Mouse (Mus musculus) fibroblast of lung, adult 2 months (primary cell): ENCODE measurements around the gene Slc26a9.

Experiments
- DNase-seq: peaks from one replicate; pipeline ENCODE4 v3.0.0-alpha.2; 2011; ENCODE audit warnings: low read depth

Slc26a9 gene

GRCm38 (mm10) chr1:131743868-131744464 lies at the start of gene Slc26a9:
Slc26a9 (plus strand) TSS chr1:131744022.
- no peak for DNase-seq

DNA sequence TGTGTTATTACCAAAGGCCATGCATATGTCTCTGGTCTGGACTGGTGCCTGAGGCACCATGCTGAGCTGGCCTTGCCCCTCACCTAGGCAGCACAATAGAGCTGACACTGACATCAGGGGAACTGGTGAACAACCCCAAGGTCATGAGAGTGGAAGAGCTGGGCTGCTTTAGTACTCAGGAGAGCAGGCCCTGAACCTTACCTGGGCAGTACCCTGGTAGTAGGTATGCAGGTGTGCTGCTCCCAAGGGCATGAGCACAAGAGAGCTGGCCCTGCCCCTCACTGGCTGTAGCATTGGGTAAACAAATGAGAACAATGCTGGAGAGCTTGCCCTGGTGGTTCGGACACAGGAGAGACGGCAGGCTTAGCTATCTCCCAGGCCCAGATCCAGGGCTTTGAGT lies 48.5 kb upstream of the Slc26a9 start:
- DNase-seq, result no peak

- no peak for DNase-seq
These were observed 47.5 kb upstream of the Slc26a9 start for GRCm38 (mm10) chr1:131696325-131696724.

GRCm38 (mm10) chr1:131698770-131699169 lies 45.1 kb upstream of the Slc26a9 start:
- DNase-seq, result no peak

DNA sequence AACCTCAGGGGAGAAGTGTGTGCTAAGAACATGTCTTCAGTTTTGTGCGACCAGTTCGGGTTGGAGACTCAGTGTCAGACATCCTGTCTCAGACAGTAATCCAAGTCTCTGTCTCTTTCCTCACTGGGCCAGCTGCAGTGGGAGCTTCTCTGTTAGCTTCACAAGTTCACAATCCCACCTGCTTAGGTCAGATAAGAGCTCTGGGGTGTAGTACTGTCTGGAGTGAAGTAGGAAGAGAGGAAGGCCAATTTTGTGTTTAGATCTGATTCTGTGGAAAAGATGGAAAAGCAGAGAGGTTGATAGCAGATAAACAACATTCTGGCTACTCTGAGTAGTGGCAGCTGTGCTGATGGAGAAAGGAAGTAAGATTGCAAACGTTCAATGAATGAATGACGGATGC lies 44.2 kb upstream of the Slc26a9 start:
- no peak for DNase-seq

DNA sequence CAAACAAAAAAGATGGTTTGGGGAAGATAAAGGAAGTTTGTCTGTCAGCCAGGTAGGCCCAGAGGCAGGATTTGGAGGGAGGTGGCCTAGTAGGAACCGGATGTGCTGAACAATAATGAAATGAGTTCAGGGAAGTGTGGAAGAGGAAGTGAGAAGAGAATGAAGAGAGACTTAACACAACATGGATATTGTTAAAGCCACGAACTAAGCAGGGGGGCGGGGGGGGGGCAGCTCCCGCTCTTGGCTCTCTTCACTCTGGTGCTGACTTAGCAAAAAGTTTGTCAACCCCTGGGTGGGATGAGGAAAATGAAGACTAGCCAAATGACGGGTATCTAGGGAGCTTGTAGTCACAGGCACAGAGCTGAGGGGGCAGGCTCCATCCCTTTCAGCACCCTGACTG lies 43.4 kb upstream of the Slc26a9 start:
- DNase-seq, result no peak

DNA sequence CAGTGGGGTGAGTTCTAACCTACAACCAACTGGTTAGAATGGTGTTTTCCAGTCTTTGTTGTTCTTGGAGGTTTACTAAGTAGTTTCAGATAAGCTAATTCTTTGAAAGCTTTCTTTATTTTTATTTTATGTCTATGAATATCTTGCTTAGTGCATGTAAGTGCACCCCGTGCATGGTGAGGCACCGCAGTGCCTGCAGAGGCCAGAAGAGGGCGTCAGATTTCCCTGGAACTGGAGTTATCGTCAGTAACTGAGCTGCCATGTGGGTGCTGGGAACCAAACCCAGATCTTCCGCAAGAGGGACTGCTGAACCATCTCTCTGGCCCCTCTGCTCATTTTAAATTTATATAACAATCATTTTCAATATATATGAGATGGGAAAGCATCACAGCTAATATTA lies 42.4 kb upstream of the Slc26a9 start:
- no peak for DNase-seq

GRCm38 (mm10) chr1:131702094-131702766 lies 41.6 kb upstream of the Slc26a9 start:
- DNase-seq, result no peak

DNA sequence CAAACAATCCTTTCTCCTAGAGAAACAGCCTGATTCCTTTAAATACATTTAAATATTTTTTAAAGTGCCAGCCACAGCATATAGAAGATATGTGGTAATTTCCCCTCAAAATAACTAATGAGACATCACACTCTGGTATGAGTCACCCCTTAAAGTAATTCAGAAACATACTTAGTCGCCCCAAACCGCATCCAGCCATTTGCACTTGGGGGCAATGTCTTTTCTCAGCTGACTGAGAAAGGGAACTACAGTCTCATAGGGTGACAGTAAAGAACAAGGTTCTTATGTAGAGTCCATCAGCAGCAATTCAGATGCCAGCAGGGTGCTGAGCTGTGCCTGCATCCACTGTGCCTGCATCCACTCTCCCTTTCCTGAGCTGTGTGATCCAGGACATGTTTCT lies 40.3 kb upstream of the Slc26a9 start:
- DNase-seq, result no peak

- no peak for DNase-seq
These were observed 35.5 kb upstream of the Slc26a9 start for GRCm38 (mm10) chr1:131708338-131708737.

GRCm38 (mm10) chr1:131711518-131711917 lies 32.3 kb upstream of the Slc26a9 start:
- DNase-seq, result no peak

DNA sequence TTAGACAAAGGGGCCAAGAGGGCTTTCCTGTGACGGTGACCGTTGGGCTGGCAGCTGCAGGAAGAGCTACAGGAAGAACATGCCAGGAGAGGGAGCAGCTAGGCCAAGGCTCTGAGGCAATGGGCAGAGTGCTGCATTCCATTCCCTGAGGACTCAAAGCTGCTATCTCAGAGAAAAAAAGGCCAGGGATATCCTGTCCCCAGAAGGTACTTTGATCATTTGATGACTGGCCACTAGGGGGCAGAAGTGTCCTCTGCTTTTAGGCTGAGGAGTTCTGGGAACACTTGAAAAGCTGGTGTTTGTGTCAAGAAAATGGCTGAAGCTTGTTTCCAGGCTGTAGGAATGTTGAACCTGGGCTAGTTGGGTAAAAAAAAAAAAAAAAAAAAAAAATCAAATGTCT lies 31.4 kb upstream of the Slc26a9 start:
- no peak for DNase-seq

GRCm38 (mm10) chr1:131714388-131715337 lies 29.2 kb upstream of the Slc26a9 start:
- no peak for DNase-seq

- no peak for DNase-seq
These were observed 24.7 kb upstream of the Slc26a9 start for GRCm38 (mm10) chr1:131718952-131719694.

- DNase-seq, result no peak
These were observed 21.8 kb upstream of the Slc26a9 start for GRCm38 (mm10) chr1:131721989-131722388.

DNA sequence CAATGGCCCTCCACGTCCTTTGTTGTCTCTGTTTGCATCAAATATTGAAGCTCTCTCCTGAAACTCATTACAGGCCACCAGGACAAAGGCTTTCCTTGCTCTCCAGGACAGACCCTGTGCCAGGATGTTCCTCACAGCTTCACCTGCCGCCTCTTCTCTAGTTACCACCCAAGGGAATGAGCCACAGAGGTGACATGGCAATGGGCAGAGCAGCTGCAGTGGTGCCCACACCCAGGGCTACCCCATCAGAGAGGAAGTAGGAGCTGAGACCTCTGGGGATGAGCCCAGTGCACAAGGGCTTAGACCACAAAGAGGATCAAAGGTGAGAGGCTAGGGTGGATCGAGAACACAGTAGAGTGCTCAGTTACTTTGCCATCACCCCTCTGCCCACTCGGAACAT lies 20.3 kb upstream of the Slc26a9 start:
- DNase-seq, result no peak

GRCm38 (mm10) chr1:131726586-131726985 lies 17.2 kb upstream of the Slc26a9 start:
- DNase-seq, result no peak

DNA sequence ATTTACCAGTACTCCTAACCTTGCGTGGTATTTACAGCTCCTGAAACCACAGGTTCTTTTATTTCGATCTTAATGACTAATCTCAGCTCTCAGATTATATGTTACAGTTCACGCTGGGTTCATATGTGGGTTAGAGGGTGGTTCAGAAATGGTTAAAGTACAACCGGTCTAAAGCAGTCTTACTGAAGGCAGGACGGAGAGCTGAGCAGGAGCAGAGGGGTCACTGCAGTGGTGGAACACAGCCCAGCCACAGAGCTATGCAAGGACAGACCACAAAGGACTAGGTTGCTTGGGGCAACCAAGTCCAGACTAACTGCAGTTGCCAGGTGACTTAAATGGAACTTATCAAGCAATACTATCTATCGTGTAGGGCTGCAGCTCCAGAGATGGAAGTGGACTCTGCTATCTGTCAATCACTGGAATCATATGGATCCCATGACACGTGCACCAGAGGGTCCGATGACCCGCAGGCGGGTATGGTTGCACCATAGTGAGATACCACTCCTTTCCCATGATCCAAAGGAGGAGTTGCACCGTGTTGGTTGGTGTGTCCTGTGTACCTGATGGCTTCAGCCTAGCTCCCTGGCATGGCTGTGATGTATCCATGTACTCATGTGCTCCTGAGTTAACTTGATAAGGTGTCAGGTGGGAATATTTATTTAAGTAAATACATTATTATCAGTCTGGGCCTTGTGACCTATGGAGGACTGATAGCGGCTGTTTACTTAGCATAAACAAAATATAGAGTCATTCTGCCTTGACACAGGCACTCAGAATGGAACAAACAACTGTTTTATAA lies 13.0 kb upstream of the Slc26a9 start:
- no peak for DNase-seq

GRCm38 (mm10) chr1:131733474-131734180 lies 10.2 kb upstream of the Slc26a9 start:
- DNase-seq, result no peak

DNA sequence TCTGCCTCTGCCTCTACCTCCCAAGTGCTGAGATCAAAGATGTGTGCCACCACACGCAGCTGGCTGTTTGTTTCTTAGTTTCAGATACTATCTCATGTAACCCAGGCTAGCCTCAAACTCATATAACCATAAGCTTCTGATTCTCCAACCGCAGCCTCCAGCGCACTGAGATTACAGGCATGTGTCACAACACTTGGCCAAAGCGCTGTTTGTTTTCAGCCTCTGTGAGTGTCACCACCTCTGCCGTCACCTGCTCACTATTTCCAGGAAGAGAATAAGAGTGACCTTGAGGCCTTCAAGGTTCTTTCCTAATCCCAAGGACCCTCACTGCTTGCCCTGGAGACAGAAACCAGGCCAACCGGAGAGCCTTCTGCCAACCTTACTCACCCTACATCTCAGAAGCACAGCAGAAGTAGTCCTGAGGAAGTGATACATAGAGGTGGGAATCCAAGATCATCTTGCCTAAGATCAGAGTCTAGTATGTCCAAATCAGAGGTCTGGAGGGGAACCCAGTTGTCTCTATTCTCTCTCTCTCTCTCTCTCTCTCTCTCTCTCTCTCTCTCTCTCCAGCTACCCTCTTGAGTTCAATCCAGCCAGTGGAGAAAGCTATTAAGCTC lies 9.1 kb upstream of the Slc26a9 start:
- DNase-seq, result no peak
